Mouse (Mus musculus) layer of hippocampus, adult 2 months (tissue): ENCODE measurements around the gene Il1rapl2. TPM values are rescaled to one million over a fixed set of nuclear protein-coding genes. Genes with fewer than 3 reads are reported as not detected.
A peak's percentile ranks its signal among the peaks of the same experiment; 100 is the strongest.

Experiments used
- DNase-seq, 2 experiments: peaks; one replicate each; pipeline ENCODE4 v3.0.0; 2022; ENCODE audit warnings: low spot score in 2 of 2
- H3K27ac ChIP-seq: fragments of 200-600 bp; 2 replicates; pipeline ENCODE4 v1.8.1; 2022
- H3K4me3 ChIP-seq: fragments of 200-600 bp; 2 replicates; pipeline ENCODE4 v1.8.1; 2022; ENCODE audit warnings: mild to moderate bottlenecking
- CTCF ChIP-seq: fragments of 200-600 bp; conservative IDR thresholded peaks from 2 replicates; pipeline ENCODE4 v1.8.1; 2022; ENCODE audit warnings: antibody characterized with exemption, mild to moderate bottlenecking, moderate library complexity
- total RNA-seq, 2 experiments: library from RNA; stranded (reverse); gene quantifications; 2 replicates each; pipeline ENCODE4 v1.2.3; 2021

Gene Il1rapl2
- total RNA-seq, 2 experiments from 2014 or later: 2.5 to 2.7 TPM

GRCm38 (mm10) chrX:138449856-138450255 is 879.4 kb downstream of the Il1rapl2 start:
- DNase-seq: no peak
- no peak overlapping the region for H3K4me3 ChIP-seq
- no peak overlapping the region for H3K27ac ChIP-seq
- no peak for TF ChIP-seq CTCF

DNA sequence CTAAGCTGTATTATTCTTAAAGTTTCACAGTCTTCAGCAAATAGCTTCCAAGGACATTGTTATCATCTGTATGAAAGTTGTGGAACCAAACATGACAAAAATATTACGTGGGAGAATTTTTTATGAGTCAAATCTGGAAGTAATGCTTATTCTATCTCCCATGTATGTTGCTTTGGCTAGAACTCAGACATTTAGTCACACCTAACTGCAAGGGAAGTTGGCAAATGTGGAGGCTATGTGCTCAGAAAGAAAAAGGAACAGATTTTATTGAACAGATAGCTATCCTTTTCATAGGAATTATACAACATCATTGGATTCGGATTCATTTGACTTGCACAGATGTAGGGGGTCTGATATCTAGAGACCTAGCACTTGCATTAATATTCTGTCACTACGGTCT is 908.1 kb downstream of the Il1rapl2 start:
- Histone ChIP-seq H3K4me3 (no peak overlapping the region), H3K27ac (no peak overlapping the region)
- no peak for TF ChIP-seq CTCF
- no peak for DNase-seq

DNA sequence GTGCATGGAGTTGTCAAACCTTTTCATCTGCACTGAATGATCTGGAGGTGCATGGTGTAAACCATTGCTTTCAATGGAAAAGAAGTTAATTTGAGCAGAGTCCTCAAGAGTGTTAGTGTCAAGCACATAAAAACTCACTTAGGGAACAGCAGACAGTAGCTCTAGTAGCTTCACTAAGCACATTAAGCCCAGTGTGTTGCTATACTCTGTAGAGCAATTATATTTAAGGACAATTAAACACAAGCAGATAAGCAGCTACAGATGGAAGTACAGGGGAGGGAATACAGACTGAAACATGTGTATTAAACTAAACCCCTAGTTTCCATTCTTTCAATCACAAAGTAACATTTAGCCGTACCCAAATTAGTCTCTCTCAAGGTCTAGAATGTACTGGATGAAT is 930.1 kb downstream of the Il1rapl2 start:
- no peak for DNase-seq
- no peak overlapping the region for H3K27ac ChIP-seq
- H3K4me3 ChIP-seq: no peak overlapping the region
- TF ChIP-seq CTCF: no peak

DNA sequence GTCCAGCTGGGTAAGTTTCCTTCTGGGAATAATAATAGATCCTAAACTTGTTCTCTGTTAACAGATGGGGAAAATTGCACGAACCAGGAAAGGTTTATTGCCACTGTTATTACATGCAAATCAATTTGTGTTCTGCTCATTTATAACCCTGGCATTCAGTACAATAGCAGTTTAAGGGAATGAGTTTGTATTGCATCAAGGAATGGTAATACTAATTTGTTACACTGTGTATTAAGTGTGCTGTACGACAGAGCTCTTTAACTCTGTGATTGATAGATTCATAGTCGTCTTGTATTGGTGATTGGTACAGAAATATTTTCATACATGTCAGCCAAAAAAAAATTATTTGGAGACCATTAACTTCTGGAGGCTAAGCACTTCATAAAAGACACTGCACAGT is 934.6 kb downstream of the Il1rapl2 start:
- peak in 1 of 2 experiments; percentile 1 for DNase-seq
- Histone ChIP-seq H3K27ac (no peak overlapping the region), H3K4me3 (no peak overlapping the region)
- TF ChIP-seq CTCF: no peak

- no peak for TF ChIP-seq CTCF
- DNase-seq: no peak
- Histone ChIP-seq H3K27ac (no peak overlapping the region), H3K4me3 (no peak overlapping the region)
Measured at GRCm38 (mm10) chrX:138620106-138620505, 1049.7 kb downstream of the Il1rapl2 start.

DNA sequence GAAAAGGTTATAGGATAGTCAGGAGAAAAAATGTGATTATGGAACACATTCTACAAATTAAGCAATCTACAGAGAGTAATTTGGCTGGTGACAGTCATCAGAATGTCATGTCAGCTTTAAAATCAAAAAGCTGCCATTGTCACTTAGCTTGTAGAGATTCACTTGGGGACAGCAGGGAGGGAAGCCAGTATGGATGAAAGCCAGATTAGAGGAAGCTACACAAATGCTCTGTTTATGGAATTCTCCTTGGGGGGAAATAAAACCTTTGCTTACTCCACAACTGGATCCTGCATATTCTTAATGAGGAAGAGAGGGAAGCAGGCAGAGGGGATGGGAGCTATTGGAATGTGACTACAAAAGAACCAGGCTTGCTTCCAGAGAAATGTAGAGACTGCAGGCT is 1054.9 kb downstream of the Il1rapl2 start:
- Histone ChIP-seq H3K4me3 (no peak overlapping the region), H3K27ac (no peak overlapping the region)
- no peak for DNase-seq
- no peak for TF ChIP-seq CTCF

GRCm38 (mm10) chrX:138722372-138722771 is 1152.0 kb downstream of the Il1rapl2 start:
- DNase-seq: no peak
- no peak overlapping the region for H3K27ac ChIP-seq
- H3K4me3 ChIP-seq: no peak overlapping the region
- TF ChIP-seq CTCF: no peak

GRCm38 (mm10) chrX:138800958-138801357 is 1230.5 kb downstream of the Il1rapl2 start:
- H3K4me3 ChIP-seq: no peak overlapping the region
- H3K27ac ChIP-seq: no peak overlapping the region
- no peak for TF ChIP-seq CTCF
- DNase-seq: no peak

- DNase-seq: no peak
- Histone ChIP-seq H3K4me3 (no peak overlapping the region), H3K27ac (no peak overlapping the region)
- TF ChIP-seq CTCF: no peak
Measured at GRCm38 (mm10) chrX:138831876-138832275, 1261.5 kb downstream of the Il1rapl2 start.

- no peak for TF ChIP-seq CTCF
- no peak overlapping the region for H3K4me3 ChIP-seq
- H3K27ac ChIP-seq: no peak overlapping the region
- DNase-seq: no peak
Measured at GRCm38 (mm10) chrX:138833894-138834293, 1263.5 kb downstream of the Il1rapl2 start.

DNA sequence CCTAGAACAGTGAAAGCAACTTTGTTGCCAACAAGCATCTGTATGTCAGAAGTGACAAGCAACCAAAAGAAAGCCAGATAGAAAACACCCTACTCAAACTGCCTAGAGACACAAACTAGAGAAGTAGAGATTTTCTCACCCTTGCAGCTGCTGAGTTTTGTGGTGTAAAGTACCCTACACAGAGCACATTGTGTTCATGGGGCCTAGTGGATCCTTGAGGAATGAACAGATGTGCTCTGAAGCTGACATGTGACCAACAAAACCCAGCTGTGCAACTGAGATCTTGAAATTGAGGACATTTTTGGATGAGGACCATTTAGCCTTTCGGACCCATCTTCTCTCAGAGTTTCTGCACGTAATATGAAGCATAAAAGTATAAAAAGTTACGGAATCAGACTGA is 1268.0 kb downstream of the Il1rapl2 start:
- no peak overlapping the region for H3K27ac ChIP-seq
- no peak overlapping the region for H3K4me3 ChIP-seq
- no peak for DNase-seq
- TF ChIP-seq CTCF: no peak
